Mouse (Mus musculus) MEL (cell line): ENCODE data around the gene Apc2.

Source experiments
- BHLHE40 ChIP-seq: IDR thresholded peaks from 2 replicates; pipeline ENCODE4 v1.6.1; 2012; ENCODE audit warnings: low read depth, mild to moderate bottlenecking, inconsistent platforms, low read length, improper control_type of control experiment, borderline replicate concordance
- CHD2 ChIP-seq: IDR thresholded peaks from 2 replicates; pipeline ENCODE4 v1.6.1; 2011; ENCODE audit warnings: low read length, improper control_type of control experiment
- CTCF ChIP-seq, 3 experiments: IDR thresholded peaks in 2 of 3; conservative IDR thresholded peaks in 1 of 3; 2 replicates each; pipeline ENCODE4 v1.5.1; 2011 to 2012; ENCODE audit warnings: low read length in 3 of 3, low read depth in 2 of 3, mild to moderate bottlenecking in 2 of 3, improper control_type of control experiment in 1 of 3, inconsistent platforms in 1 of 3, mixed read lengths in 1 of 3, moderate library complexity in 1 of 3; ENCODE audit not compliant: control insufficient read depth in 1 of 3, insufficient read depth in 1 of 3, poor library complexity in 1 of 3, severe bottlenecking in 1 of 3
- EP300 ChIP-seq, 2 experiments: IDR thresholded peaks; 2 replicates each; pipeline ENCODE4 v1.6.1; 2011; ENCODE audit warnings: improper control_type of control experiment in 2 of 2, low read length in 2 of 2, low read depth in 1 of 2, mild to moderate bottlenecking in 1 of 2
- HCFC1 ChIP-seq: IDR thresholded peaks from 2 replicates; pipeline ENCODE4 v1.6.1; 2012; ENCODE audit warnings: low read depth, mild to moderate bottlenecking, inconsistent platforms, low read length, improper control_type of control experiment, moderate library complexity
- NELFE ChIP-seq: IDR thresholded peaks from 2 replicates; pipeline ENCODE4 v1.6.1; 2011; ENCODE audit warnings: low read depth, low read length, improper control_type of control experiment
- POLR2AphosphoS5 ChIP-seq: IDR thresholded peaks from 2 replicates; pipeline ENCODE4 v1.6.1; 2012; ENCODE audit warnings: low read depth, borderline replicate concordance, mild to moderate bottlenecking, inconsistent platforms, low read length, moderate library complexity, mixed read lengths
- TBP ChIP-seq: IDR thresholded peaks from 2 replicates; pipeline ENCODE4 v1.8.0; 2011; ENCODE audit warnings: low read depth, low read length, improper control_type of control experiment
- UBTF ChIP-seq: IDR thresholded peaks from 2 replicates; pipeline ENCODE4 v1.6.1; 2012; ENCODE audit warnings: low read depth, mild to moderate bottlenecking, inconsistent platforms, low read length, improper control_type of control experiment, moderate library complexity, borderline replicate concordance; ENCODE audit not compliant: insufficient read depth
- USF1 ChIP-seq: IDR thresholded peaks from 2 replicates; pipeline ENCODE4 v1.6.1; 2014; ENCODE audit warnings: low read depth, mild to moderate bottlenecking, inconsistent platforms, low read length, improper control_type of control experiment, moderate library complexity
- USF2 ChIP-seq, 2 experiments: IDR thresholded peaks; 2 replicates each; pipeline ENCODE4 v1.6.1; 2011 to 2012; ENCODE audit warnings: improper control_type of control experiment in 2 of 2, low read length in 2 of 2, borderline replicate concordance in 1 of 2, inconsistent platforms in 1 of 2, low read depth in 1 of 2, mild to moderate bottlenecking in 1 of 2; ENCODE audit not compliant: insufficient read depth in 1 of 2

DNA sequence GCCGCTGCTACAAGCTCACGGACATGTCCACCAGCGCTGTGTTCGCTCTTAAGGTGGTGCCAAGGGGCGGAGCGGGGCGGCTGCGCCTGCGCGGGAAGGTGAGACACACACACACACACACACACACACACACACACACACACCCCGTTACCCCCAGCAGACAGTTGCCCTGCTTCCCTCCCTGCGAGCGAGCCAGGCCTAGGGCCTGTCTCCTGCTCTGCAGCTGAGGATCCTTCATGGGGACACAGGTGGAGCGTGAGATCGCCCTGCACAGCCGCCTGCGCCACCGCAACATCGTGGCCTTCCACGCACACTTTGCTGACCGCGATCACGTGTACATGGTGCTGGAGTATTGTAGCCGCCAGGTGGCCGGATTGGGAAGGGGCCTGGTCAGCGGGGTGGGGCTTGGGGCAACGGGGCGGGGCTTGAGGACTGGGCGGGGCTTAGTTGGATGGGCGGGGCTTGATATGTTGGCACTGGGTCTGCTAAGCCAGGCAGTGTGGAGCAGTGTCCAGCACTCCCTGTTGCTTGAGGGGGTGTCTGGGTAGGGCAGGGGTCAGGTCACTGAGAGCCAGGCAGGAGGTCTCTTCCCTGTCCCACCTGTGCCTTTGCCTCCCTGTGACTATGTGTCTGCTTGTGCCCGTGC lies 62.3 kb downstream of the Apc2 start:
- TF ChIP-seq TBP, result no peak
- TF ChIP-seq POLR2AphosphoS5, result no peak
- TF ChIP-seq CTCF (IDR thresholded peaks at IDR 0.05 in 2 of 3, conservative IDR thresholded peaks at IDR 0.05 in 1 of 3; ENCODE audit: control insufficient read depth in 1 of 3, insufficient read depth in 1 of 3, low read depth in 2 of 3, low read length in 3 of 3, poor library complexity in 1 of 3, severe bottlenecking in 1 of 3), result no peak
- no peak for TF ChIP-seq BHLHE40
- no peak for TF ChIP-seq UBTF
- no peak for TF ChIP-seq EP300 (IDR thresholded peaks at IDR 0.05; ENCODE audit: low read depth in 1 of 2, low read length in 2 of 2)
- TF ChIP-seq CHD2, result no peak
- TF ChIP-seq USF1, result no peak
- TF ChIP-seq USF2 (IDR thresholded peaks at IDR 0.05; ENCODE audit: borderline replicate concordance in 1 of 2, insufficient read depth in 1 of 2, low read depth in 1 of 2, low read length in 2 of 2), result no peak
- TF ChIP-seq NELFE, result no peak
- no peak for TF ChIP-seq HCFC1
